Mouse (Mus musculus): ENCODE data around the gene Rtl10. TPM values are rescaled to one million over a fixed set of nuclear protein-coding genes. Genes with fewer than 3 reads are reported as not detected.
"Not testable (repeated sequence)": the region's sequence is repeated elsewhere in the genome, so short reads cannot be mapped to it uniquely, and the experiment has no call there.

The Rtl10 gene
- polyA plus RNA-seq, 1 experiment = 4.2 TPM

DNA sequence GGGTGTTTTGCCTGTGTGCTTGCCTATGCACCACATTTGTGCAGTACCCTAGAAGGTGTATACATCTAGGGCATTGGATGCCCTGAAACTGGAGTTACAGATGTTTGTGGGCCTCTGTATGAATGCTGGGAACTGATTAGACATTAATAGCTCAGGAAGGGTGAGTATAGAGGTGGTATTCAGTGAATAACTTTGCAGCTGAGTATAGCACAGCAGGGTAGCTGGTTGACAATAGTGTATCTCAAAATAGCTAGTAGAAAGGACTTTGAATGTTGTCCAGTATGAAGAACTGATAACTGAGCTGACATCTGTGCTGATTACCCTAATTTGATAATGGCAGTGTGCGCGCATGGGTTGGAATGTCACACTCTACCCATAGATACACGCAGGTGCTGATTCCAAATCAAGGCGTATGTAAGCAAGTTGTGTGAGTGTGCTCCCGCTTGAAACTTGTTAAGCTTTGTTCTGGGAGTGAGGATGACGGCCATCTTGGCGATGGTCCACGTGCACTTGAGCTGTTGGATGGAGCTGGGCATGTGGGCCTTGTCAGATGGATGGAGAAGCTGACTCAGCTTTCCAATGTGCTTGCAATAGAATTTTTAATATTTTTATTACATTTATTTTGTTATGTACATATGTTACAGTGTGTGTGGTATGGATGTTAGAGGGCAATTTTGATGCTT lies 25.0 kb downstream of the Rtl10 start:
- Histone ChIP-seq H3K4me3 (ENCODE audit: insufficient read depth, low read length) (no peak overlapping the region), H3K27ac (ENCODE audit: insufficient read depth, low read length) (no peak overlapping the region), H3K4me1 (ENCODE audit: control insufficient read depth, insufficient read depth, low read length) (no peaks in the 10 kb centered on the region)
- TF ChIP-seq POLR2A (IDR thresholded peaks at IDR 0.05; ENCODE audit: extremely low read depth, insufficient read depth, low read length) = no peak
- TF ChIP-seq CTCF (IDR thresholded peaks at IDR 0.05; ENCODE audit: extremely low read depth, insufficient read depth, low read length) = no peak

DNA sequence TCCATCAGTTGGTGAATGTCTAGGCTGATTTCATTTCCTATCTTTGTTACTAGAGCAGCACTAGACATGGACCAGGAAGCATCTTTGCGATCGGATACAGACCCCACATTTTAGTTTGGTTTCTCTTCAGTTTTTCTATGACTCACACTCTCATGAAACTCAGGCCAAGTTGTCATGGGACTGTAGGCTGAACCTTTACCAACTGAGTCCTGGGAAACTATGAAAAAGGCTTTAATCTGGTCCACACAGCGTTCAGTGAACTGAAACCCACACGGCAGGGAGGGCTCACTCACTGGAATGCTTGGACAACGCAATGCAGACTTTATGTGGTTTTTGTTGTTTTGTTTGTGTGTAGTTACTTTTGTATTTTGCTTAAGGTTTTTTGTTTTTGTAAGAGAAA lies 30.0 kb downstream of the Rtl10 start:
- TF ChIP-seq CTCF (IDR thresholded peaks at IDR 0.05; ENCODE audit: extremely low read depth, insufficient read depth, low read length) = no peak
- TF ChIP-seq POLR2A (IDR thresholded peaks at IDR 0.05; ENCODE audit: extremely low read depth, insufficient read depth, low read length) = no peak
- H3K4me3 ChIP-seq (ENCODE audit: insufficient read depth, low read length) = no peak overlapping the region

DNA sequence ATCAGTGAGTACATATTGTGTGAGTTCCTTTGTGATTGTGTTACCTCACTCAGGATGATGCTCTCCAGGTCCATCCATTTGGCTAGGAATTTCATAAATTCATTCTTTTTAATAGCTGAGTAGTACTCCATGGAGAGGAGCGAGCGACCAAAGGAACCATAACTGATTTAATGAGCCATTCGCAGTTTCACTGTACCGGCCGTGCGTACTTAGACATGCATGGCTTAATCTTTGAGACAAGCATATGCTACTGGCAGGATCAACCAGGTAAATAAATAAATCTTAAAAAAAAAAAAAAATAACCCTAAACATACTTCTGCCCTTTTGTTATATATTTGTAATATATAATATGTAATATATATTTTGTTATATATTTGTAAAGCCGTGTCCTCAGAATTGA lies 34.4 kb downstream of the Rtl10 start:
- not testable (repeated sequence) for H3K4me3 ChIP-seq (ENCODE audit: insufficient read depth, low read length); H3K4me1 ChIP-seq (ENCODE audit: control insufficient read depth, insufficient read depth, low read length)

More for the DNA sequence above, 30.0 kb downstream of the Rtl10 start:
- H3K4me1 ChIP-seq (ENCODE audit: control insufficient read depth, insufficient read depth, low read length) = no peaks in the 10 kb centered on the region
- no peak overlapping the region for H3K27ac ChIP-seq (ENCODE audit: insufficient read depth, low read length)

DNA sequence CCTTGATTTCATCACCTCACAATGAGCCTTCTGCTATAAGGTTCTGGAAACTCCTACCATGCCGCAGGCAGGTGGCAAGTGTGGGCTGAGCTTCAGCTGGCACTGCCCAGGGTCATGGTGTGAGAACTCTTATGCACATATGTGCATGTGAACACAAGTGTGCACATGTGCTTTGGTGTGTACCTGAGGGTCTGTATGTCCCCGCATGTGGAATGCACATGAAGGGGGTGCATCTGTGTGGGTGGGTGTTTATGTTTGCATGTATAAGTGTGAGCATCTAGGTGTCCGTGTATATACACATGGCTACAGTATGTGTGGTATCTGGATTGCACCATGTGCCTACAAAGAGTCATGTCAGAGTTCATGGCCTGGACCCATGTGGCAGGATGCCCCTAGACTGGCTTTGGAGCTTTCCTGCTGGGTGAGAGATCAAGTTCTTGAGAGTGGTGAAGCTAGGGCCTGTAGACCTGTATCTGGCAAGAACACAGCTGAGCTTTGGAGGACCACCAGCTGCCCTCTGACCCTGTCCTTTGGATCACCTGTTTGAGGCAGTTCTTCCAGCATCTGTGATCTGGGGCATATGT lies 38.8 kb downstream of the Rtl10 start:
- no peak for TF ChIP-seq POLR2A (IDR thresholded peaks at IDR 0.05; ENCODE audit: extremely low read depth, insufficient read depth, low read length)
- TF ChIP-seq CTCF (IDR thresholded peaks at IDR 0.05; ENCODE audit: extremely low read depth, insufficient read depth, low read length) = no peak
- no peak overlapping the region for H3K4me3 ChIP-seq (ENCODE audit: insufficient read depth, low read length)
- no peak overlapping the region for H3K27ac ChIP-seq (ENCODE audit: insufficient read depth, low read length)
- no peaks in the 10 kb centered on the region for H3K4me1 ChIP-seq (ENCODE audit: control insufficient read depth, insufficient read depth, low read length)

More for the DNA sequence above, 34.4 kb downstream of the Rtl10 start:
- H3K27ac ChIP-seq (ENCODE audit: insufficient read depth, low read length) = not testable (repeated sequence)

DNA sequence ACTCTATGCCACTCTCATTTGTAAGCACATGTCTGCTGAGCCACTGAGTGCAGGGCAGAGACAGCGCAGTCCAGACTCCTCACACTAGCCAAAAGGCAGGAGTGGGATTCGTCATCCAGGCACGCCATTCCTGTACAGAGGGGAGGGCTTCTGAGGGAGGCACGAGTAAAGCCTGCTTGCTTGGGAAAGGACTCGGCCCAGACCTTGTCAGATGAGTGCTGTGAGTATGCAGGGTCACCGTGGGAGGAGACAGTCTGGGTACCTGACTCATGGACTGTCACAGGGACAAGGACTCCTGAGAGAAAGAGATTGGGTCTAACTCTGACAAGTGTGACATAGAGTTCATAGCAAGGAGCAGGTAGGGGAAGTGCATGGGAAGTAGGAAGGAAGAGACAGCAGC lies 40.6 kb downstream of the Rtl10 start:
- H3K4me1 ChIP-seq (ENCODE audit: control insufficient read depth, insufficient read depth, low read length) = no peaks in the 10 kb centered on the region
- no peak overlapping the region for H3K27ac ChIP-seq (ENCODE audit: insufficient read depth, low read length)
- H3K4me3 ChIP-seq (ENCODE audit: insufficient read depth, low read length) = no peak overlapping the region
- TF ChIP-seq CTCF (IDR thresholded peaks at IDR 0.05; ENCODE audit: extremely low read depth, insufficient read depth, low read length) (no peak), POLR2A (IDR thresholded peaks at IDR 0.05; ENCODE audit: extremely low read depth, insufficient read depth, low read length) (no peak)

DNA sequence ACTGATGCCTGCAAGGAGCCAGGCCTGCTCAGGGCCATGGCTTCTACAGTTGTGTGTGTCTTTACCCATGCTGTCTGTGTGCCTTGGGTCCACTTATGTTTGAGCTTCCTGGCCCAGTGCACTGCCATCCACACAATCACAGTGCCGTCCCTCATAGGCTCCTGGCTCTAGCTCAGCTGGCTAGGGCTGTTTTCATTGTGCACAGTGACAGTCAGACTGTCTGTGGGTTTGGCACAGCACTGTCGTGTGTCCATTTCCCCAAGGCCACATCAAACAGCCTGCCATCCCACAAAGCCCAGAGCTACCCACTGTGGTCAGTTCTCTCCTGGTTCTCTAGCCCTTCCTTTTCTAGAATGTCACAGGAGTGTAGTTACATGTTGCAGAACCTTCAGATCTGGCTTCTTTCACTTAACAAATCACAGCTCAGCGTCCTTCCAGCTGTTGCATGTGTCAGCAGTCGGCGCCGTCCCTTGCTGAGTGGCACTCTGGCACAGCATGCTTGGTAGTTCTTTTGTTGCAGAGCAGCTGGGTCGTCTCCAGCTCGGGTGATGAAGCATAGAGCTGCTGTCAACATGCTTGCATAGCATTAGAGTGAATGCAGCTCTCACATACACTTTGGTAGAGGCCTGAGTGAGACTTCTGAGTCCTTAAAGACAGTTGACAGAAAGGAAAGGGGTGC lies 44.6 kb downstream of the Rtl10 start:
- Histone ChIP-seq H3K27ac (ENCODE audit: insufficient read depth, low read length) (no peak overlapping the region), H3K4me1 (ENCODE audit: control insufficient read depth, insufficient read depth, low read length) (no peaks in the 10 kb centered on the region), H3K4me3 (ENCODE audit: insufficient read depth, low read length) (no peak overlapping the region)
- no peak for TF ChIP-seq CTCF (IDR thresholded peaks at IDR 0.05; ENCODE audit: extremely low read depth, insufficient read depth, low read length)
- no peak for TF ChIP-seq POLR2A (IDR thresholded peaks at IDR 0.05; ENCODE audit: extremely low read depth, insufficient read depth, low read length)

DNA sequence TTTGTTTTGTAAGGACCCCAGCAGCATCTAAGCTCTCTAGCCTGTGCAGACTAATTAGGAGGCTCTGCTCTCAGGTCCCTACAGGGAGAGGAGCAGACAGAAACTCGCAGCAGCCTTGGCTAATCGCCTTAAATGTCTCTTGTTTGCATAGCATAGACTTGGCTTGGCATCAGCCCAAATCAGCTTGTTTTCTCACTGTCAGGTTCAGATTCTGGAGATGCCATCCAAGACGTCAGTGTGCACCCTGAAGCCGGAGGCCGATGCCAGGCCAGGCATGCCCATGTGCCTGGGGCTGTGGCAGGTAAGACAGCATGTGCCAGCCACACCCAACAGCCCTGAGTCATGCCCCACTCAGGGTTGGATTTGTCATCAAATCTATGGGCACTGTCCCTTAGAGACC lies 49.2 kb downstream of the Rtl10 start:
- Histone ChIP-seq H3K4me3 (ENCODE audit: insufficient read depth, low read length) (no peak overlapping the region), H3K4me1 (ENCODE audit: control insufficient read depth, insufficient read depth, low read length) (no peaks in the 10 kb centered on the region), H3K27ac (ENCODE audit: insufficient read depth, low read length) (no peak overlapping the region)
- TF ChIP-seq CTCF (IDR thresholded peaks at IDR 0.05; ENCODE audit: extremely low read depth, insufficient read depth, low read length) (no peak), POLR2A (IDR thresholded peaks at IDR 0.05; ENCODE audit: extremely low read depth, insufficient read depth, low read length) (no peak)

Other genes starting within 250 kb of the Rtl10 start
- gene Gm49776, start 240.6 kb upstream of the Rtl10 start, polyA plus RNA-seq (2012; rRNA removed) = 0.36 TPM in 1 of 2 replicates, not detected in the other
- 36.3 and 40.9 TPM in 2 replicates for gene Dgcr8, start 209.7 kb upstream of the Rtl10 start, polyA plus RNA-seq (2012; rRNA removed)
- 231 and 235 TPM in 2 replicates for gene Tango2, start 150.8 kb upstream of the Rtl10 start, polyA plus RNA-seq (2012; rRNA removed)
- gene Arvcf, start 150.7 kb upstream of the Rtl10 start, polyA plus RNA-seq (2012; rRNA removed) = 30.6 and 35.9 TPM in 2 replicates
- gene Txnrd2, start 72.5 kb upstream of the Rtl10 start, polyA plus RNA-seq (2012; rRNA removed) = 22.4 and 29.5 TPM in 2 replicates
- 150 and 155 TPM in 2 replicates for gene Comt, start 72.0 kb upstream of the Rtl10 start, polyA plus RNA-seq (2012; rRNA removed)
- 5.7 and 7.8 TPM in 2 replicates for gene Gnb1l, start 188 bp upstream of the Rtl10 start, polyA plus RNA-seq (2012; rRNA removed)
- 2.1 and 3.6 TPM in 2 replicates for gene Tbx1, start 91.8 kb downstream of the Rtl10 start, polyA plus RNA-seq (2012; rRNA removed)
- gene Gp1bb, start 123.5 kb downstream of the Rtl10 start, polyA plus RNA-seq (2012; rRNA removed) = 4.5 and 4.6 TPM in 2 replicates
- 156 and 173 TPM in 2 replicates for gene Gm49601, start 127.5 kb downstream of the Rtl10 start, polyA plus RNA-seq (2012; rRNA removed)
- 999 TPM in 2 replicates for gene Sept5, start 131.1 kb downstream of the Rtl10 start, polyA plus RNA-seq (2012; rRNA removed)

Data from cortical plate, adult 2 months (tissue).